Mouse (Mus musculus): ENCODE results near the gene Pomt1. TPM values are rescaled to one million over a fixed set of nuclear protein-coding genes. Genes with fewer than 3 reads are reported as not detected.

Gene Pomt1
- polyA plus RNA-seq, 1 experiment from 2014 or later = 36.4 TPM

DNA sequence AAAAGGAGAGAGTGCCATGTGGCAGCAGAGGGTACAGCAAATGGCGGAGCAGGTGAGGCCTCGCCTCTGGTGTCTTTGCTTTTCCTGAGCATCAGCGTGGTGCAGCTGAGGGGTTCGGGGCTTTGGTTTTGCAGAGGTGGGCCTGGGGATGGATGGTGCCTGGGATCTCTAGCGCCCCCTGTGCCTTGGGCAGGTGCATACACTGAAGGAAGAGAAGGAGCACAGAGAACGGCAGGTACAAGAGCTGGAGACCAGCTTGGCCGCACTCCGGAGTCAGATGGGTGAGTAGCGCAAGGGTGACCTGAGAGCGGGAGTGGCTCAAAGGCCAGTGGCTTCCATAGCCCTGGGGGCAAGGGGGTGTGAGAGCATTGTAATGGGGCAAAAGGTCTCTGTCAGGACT lies 66.6 kb downstream of the Pomt1 start:
- Histone ChIP-seq H3K36me3 (ENCODE audit: control insufficient read depth, insufficient read depth, low read length) (peaks cover 50% of the 10 kb centered on the region), H3K27me3 (ENCODE audit: control insufficient read depth, insufficient read depth, low read depth, low read length) (no peaks in the 10 kb centered on the region), H3K9me3 (replicated peaks; ENCODE audit: control insufficient read depth, low read length, poor library complexity, severe bottlenecking) (no peaks in the 10 kb centered on the region), H3K27ac (ENCODE audit: low read length) (no peak overlapping the region), H3K4me1 (ENCODE audit: control insufficient read depth, insufficient read depth, low read length) (no peaks in the 10 kb centered on the region), H3K9ac (ENCODE audit: low read depth, low read length) (no peak overlapping the region), H3K4me3 (ENCODE audit: low read depth, low read length) (no peak overlapping the region), H3K4me2 (ENCODE audit: low read length) (no peak overlapping the region)
- ATAC-seq = no peak
- 94% methylated on average over 9 of the region's 10 CpGs for WGBS

DNA sequence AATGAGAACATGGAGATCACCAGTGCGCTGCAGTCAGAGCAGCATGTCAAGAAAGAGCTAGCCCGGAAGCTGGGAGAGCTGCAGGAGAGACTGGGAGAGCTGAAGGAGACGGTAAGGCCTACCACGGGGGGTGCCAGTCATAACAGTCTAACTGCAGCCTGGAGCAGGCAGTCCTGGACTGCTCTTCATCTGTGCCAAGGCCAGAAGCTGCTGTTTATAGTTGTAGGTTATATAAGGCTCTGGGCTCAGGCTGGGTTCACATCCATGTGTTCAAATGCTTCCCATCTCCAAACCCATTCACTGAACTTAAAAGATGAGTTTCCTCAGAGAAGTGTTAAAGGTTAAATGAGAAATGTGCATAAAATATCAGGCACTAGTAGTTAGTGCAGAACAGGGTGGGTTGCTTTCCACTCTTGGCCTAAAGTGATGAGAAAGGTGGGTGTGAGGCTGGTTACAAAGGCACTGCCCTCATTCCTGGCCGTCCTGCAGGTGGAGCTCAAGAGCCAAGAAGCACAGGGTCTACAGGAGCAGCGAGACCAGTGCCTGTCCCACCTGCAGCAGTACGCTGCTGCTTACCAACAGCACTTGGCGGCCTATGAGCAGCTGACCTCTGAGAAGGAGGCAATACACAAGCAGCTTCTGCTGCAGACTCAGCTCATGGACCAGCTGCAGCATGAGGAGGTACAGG lies 67.9 kb downstream of the Pomt1 start:
- Histone ChIP-seq H3K9me3 (replicated peaks; ENCODE audit: control insufficient read depth, low read length, poor library complexity, severe bottlenecking) (no peaks in the 10 kb centered on the region), H3K4me1 (ENCODE audit: control insufficient read depth, insufficient read depth, low read length) (no peaks in the 10 kb centered on the region), H3K9ac (ENCODE audit: low read depth, low read length) (no peak overlapping the region), H3K27me3 (ENCODE audit: control insufficient read depth, insufficient read depth, low read depth, low read length) (no peaks in the 10 kb centered on the region), H3K27ac (ENCODE audit: low read length) (no peak overlapping the region), H3K4me2 (ENCODE audit: low read length) (no peak overlapping the region), H3K4me3 (ENCODE audit: low read depth, low read length) (no peak overlapping the region), H3K36me3 (ENCODE audit: control insufficient read depth, insufficient read depth, low read length) (peaks cover 49% of the 10 kb centered on the region)
- ATAC-seq = no peak
- WGBS = 51% methylated on average over 8 of the region's 8 CpGs

Other genes with a start within 250 kb of the Pomt1 start
- 0.41 and 0.45 TPM in 2 replicates for gene Fam78a, start 151.7 kb upstream of the Pomt1 start, polyA plus RNA-seq (2015; fragmentation: Nextera tagmentation; extraction: Ambion mirVana)
- 25.0 and 28.4 TPM in 2 replicates for gene Plpp7, start 141.1 kb upstream of the Pomt1 start, polyA plus RNA-seq (2015; fragmentation: Nextera tagmentation; extraction: Ambion mirVana)
- 69.8 and 77.9 TPM in 2 replicates for gene Prrc2b, start 85.5 kb upstream of the Pomt1 start, polyA plus RNA-seq (2015; fragmentation: Nextera tagmentation; extraction: Ambion mirVana)
- gene Uck1, start 23.6 kb downstream of the Pomt1 start, polyA plus RNA-seq (2015; fragmentation: Nextera tagmentation; extraction: Ambion mirVana) = 101 and 107 TPM in 2 replicates
- gene Golga2, start 50.8 kb downstream of the Pomt1 start, polyA plus RNA-seq (2015; fragmentation: Nextera tagmentation; extraction: Ambion mirVana) = 31.8 and 35.7 TPM in 2 replicates
- gene Swi5, start 51.5 kb downstream of the Pomt1 start, polyA plus RNA-seq (2015; fragmentation: Nextera tagmentation; extraction: Ambion mirVana) = 392 and 415 TPM in 2 replicates
- gene Ciz1, start 115.7 kb downstream of the Pomt1 start, polyA plus RNA-seq (2015; fragmentation: Nextera tagmentation; extraction: Ambion mirVana) = 56.3 and 58.7 TPM in 2 replicates
- 55.1 and 66.3 TPM in 2 replicates for gene Dnm1, start 116.7 kb downstream of the Pomt1 start, polyA plus RNA-seq (2015; fragmentation: Nextera tagmentation; extraction: Ambion mirVana)
- gene 1110008P14Rik, start 145.3 kb downstream of the Pomt1 start, polyA plus RNA-seq (2015; fragmentation: Nextera tagmentation; extraction: Ambion mirVana) = 117 and 132 TPM in 2 replicates
- 0.86 and 1.2 TPM in 2 replicates for gene Lcn2, start 151.7 kb downstream of the Pomt1 start, polyA plus RNA-seq (2015; fragmentation: Nextera tagmentation; extraction: Ambion mirVana)
- gene Ptges2, start 159.3 kb downstream of the Pomt1 start, polyA plus RNA-seq (2015; fragmentation: Nextera tagmentation; extraction: Ambion mirVana) = 50.7 and 51.4 TPM in 2 replicates
- gene Naif1, start 213.9 kb downstream of the Pomt1 start, polyA plus RNA-seq (2015; fragmentation: Nextera tagmentation; extraction: Ambion mirVana) = 5.3 and 5.5 TPM in 2 replicates
- gene Slc25a25, start 214.9 kb downstream of the Pomt1 start, polyA plus RNA-seq (2015; fragmentation: Nextera tagmentation; extraction: Ambion mirVana) = 55.1 and 60.1 TPM in 2 replicates